Mouse (Mus musculus) frontal cortex, postnatal 25 days (tissue): ENCODE results near the gene Osbpl3.

ENCODE experiments used
- DNase-seq, 2 experiments: peaks; one replicate each; pipeline ENCODE4 v3.0.0; 2022; ENCODE audit warnings: low spot score in 2 of 2

Gene Osbpl3

DNA sequence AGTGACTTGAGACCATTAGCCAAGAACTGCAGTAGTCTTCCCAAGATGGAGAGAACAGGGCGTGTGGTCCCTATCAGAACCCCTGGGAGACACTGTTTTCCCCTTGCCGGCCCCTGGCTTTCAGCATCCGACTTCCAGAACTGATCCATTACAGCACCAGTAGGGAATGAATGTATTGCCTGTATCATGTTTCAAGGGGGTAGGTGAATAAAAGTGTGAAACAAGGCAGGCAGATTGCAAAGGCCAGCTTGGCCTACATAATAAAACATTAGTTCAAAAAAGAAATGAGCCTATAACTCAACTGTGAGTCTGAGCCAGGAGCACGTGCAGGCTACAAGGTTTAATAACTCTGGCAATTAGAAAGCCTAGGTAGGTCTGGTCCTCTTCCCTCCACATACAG is 52.5 kb downstream of the Osbpl3 start:
- no peak for DNase-seq

DNA sequence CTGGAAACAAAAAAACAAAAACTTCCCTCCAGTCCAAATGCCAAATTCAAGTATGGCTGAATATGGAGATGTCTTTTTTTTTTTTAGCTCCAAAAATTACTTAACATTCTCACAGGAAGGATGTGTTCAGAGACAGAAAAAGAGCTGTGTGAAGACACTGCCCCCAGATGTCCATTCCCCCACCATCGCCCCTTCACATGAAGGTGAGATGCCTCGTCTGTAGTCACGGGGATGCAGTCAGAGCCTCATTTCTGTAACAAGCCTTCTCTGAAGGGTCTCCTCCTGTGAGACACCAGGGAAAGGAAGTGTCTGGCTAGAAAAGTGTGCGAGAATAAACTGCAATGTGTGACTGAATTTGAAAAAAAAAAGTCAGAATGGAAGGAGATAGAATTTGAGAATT is 53.1 kb downstream of the Osbpl3 start:
- peak in 1 of 2 experiments; percentile 38 for DNase-seq

DNA sequence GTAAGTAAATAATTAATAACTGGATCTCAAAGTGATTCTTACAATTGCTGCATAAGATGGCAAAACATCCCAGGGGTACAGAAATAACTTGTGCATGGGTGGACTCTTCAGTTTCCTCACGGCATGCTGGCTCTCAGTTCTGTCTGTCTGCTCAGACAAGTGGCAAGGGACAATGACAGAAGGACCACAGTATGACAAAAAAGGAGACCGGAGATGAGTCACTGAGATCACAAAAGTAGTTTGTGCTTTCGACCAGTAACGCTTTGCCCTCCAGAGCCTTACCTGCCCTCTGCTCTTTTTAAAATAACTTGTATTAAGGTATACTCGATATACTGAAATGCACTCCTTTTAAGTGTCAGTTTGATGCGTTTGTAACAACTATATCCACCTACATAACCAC is 55.8 kb downstream of the Osbpl3 start:
- no peak for DNase-seq

DNA sequence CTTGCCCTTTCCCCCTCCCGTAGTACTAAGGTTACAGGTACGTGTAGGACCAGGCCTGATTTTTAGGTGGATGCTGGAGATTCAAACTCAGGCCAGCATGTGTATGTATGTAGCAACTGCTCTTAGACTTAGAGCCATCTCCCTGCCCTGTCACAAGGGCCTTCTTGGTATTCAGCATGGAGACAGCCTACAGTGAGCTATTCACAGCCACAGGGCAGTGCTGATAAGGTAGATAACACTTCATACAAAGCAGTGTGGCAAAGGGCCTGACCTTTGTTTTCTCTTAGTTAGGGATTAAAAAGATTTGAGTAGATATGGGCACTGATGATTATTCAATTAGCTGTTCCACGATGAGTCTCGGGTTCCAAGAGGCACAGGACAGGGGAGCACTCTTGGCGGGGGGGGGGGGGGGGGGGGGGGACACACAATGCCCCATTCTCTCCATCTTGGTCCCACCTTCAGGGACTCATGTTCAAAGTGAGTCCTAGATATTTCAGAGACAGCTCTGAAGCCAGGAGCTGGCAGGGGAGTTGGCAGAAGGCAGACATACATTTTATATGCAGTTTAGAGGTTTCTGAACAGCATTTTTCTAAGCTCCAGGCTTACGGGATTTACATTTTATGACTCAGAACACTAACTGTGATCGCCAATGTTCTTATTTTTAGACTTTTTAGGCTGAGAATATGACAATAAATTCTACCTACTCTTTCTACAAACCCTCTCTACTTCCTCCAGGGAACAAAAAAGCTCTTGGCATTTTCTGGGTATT is 56.4 kb downstream of the Osbpl3 start:
- DNase-seq, result no peak

DNA sequence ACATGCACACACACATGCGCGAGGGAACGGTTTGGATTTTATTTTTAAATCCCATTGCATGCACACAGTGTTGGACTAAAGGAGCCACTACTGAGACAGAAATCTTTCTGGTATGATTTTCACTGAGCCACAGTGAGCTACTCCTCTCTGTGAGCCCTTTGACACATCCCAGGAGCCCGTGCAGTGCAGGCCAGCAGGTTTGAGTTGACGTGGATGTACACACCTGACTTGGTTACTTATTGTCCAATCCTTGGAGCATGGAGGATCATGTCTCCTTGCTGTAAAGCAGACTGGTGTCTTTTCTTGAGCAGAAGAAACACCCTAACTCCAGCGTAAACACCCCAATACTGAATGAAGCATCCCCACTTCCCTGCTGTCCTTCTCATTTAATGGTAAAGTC is 57.7 kb downstream of the Osbpl3 start:
- no peak for DNase-seq

DNA sequence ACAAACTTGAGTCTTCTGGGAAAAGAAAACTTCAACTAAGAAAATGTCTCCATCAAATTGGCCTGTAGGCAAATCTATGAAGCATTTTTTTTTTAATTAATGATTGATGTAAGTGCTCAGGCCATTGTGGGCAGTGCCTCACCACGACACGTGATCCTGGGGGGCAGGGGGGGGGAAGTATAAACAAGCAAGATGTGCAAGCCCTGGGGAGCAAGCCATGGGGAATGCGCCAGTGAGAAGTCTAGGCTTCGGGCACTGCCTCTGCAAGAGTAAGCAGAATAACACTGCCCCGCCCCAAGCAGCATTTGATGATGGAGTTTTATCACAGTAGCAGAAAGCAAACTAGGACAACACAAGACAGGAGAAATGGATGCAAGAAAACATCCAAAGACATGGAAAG is 58.9 kb downstream of the Osbpl3 start:
- DNase-seq, result no peak

DNA sequence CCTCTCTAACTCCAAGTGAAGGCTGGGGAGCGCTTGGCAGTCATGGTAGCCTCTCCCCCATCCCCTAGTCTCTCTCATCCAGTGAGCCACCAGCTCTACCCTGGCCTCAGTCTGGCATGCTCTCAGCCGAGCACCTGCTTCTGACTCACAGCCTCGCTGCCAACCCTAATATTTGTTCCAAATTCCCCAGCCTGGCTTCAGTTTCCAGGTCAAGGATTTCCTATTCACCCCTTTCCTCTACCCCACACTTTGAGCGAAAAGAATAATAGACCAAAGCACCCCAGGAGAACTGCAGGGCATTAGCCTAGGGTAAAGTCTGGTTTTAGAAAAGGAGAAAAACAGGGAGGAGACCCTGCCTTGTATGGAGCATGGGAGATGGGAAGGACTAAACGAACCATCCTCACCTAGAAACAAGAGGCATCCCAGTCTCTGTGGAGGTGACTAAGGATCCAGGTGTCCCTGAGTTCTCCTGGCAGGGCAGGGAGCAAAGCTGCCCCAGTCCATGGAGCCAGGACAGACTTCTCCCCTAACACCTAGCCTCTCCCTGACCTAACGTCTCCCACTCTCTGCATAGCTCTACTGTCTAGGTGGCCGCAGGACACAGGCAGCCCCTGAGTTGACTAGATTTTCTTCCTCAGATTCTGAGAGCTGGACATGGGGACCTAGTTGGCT is 60.2 kb downstream of the Osbpl3 start:
- no peak for DNase-seq

DNA sequence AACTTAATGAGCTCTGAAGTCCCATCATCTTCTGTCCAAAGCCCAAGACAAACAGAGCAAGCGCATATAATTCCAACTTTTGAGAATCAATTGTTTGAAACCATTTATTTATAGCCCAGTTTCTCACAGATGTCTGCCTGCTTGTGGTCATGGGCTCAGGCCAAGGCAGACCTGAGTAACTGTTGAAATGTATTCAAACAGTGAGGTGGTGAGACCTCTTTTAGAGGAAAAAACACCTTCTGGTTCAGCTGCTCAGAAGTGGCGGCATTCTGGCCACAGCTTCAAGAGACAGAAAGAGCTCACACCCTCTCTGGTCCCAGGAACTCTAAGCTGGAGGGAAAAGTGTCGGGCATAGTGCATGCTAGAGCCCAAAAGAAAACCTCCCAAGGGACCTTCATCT is 61.6 kb downstream of the Osbpl3 start:
- DNase-seq, result no peak

DNA sequence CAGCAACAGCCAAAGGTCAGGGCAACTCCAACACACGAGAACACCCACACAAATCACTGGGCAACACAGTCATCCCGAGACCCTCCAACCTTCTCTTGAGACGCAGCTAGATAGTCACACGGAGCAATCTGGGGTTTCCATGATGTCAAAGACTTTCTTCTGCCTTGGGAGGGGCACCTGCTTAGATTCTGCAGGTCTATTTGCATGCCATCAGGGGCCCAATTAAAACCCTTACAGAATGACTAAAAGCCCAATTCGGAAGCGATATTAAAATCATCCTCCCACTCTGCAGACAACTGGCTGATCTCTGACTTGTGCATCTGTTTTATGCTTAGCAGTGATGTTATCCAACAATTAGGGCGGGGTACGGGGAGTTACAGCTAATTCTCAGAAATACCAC is 62.0 kb downstream of the Osbpl3 start:
- DNase-seq, result no peak

DNA sequence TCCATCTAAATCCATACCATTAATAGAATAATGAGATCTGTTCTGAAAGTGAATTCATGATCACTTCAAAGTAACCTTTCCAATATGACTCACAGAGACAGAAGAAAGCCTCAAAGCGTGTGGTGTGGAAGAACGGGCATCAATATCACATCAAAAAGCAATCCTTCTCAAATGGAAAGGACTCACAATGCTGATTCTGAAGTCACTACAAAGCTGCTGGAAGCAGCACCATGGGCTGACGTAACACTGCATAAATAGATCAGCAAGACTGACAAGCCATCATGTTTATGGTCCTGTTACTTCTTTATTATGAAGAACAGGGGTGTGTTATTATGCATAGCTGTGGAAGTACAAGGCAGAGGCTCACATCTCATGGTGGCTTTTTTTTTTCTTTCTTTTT is 64.0 kb downstream of the Osbpl3 start:
- no peak for DNase-seq

DNA sequence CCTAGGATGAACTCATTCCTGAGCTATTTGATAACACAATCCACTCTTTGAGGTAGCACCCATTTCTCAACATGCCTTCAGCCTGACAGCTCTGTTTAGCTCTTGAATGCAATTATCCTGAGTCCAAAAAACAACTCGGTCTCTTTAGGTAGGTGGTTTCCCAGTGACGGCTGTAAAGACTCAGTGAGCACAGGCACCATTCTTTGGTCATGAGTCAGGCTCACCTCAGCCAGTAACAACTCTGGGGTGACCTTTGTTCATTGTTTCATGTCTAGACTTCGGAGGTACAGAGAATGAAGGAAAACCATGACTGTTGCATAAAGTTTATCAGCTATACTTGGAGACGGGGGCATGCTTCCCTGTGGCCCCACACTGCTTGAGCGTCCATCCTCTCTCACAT is 65.7 kb downstream of the Osbpl3 start:
- no peak for DNase-seq

DNA sequence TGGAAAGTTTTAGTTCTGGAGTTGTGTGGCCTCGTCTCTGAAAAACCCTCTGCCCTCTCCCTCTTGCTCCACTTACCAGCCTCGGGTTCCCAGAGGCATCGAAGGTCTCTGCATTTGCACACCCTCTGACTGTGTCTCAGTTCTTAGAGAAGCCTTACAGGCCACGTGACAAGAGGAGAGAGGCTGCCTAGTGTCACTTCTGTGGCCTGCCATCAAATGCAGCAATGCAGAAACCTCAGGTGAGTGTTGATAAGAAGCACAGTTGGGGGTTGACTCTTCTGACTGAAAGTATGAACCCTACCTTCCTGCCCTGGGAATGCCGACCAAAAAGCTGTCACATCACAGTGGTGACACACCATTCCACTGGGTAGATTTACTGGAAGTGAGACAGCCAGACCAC is 68.4 kb downstream of the Osbpl3 start:
- no peak for DNase-seq

DNA sequence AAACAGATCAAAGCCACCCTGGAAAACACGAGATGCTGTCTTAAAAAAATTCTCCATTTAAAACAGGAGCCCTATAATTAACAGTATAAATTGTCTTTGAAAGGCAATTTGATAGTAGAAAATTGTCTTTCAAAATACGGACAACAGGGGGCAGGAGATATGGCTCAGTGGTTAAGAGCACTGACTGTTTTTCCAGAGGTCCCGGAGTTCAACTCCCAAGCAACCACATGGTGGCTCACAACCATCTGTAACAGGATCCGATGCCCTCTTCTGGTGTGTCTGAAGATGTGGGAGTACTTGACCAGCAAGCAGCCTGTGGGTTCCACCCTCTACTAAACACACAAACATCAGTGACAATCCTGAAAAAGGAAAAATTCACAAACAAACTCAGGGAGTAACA is 69.5 kb downstream of the Osbpl3 start:
- no peak for DNase-seq

DNA sequence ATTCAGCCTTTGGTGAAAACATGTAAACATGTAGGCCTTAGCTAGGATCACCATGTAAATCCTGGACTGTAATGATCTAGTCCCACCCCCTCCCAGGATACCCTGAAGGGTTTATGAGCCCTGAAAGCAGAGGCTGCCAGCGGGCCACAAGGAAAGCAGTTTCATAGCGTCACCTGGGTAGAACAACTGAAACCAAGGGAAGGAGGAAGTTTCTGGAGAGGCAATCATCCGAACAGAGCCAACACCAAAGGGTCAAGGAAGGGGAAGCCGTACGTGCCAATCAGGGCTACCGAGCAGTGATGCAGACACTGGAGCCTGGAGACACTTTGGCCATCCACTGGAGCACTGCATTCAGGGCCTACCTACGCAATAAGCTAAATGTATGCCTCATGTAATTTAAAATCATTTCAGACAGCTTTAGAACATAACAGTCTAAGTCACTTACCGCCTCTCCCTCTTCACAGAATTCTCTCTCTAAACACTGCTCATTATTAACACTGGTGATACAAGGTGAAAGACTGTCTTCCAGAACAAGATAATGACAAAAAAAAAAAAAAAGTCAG is 70.5 kb downstream of the Osbpl3 start:
- DNase-seq, result no peak

DNA sequence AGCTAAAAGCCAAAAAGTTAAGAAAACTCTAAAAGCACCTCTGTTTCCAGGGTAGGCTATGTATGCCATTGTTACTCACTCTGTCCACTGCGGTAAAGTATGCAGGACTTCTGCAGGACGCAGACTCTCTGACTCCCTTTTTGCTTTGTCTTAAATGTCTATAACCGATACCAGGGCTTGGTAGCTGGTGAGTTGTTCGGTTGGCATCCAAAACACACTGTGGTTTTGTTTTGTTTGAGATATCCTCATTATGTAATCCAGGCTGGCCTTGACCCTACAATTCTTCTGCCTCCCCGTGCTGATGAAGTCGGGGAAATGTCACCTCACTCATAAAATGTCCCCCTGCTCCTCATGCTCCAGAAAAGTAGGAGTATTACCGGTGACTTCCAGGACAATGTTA is 73.3 kb downstream of the Osbpl3 start:
- no peak for DNase-seq

DNA sequence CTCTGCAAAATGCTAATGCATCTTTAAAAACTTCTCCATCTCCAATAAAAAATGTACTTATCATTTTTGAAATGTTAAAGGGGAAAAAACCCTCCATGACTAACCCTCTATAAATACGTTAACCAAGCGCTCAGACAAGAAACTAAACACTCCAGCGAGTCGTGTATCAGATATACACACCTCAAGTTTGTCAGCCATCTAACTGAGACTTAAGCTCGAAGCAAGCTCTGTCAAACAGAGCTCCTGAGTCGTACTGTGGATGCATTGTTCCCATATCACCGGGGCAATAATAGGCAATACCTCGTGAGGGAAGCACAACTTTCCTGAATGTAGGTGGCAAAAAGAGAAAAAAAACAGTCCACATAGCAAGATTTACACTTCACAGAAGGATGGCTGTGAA is 73.8 kb downstream of the Osbpl3 start:
- DNase-seq, result no peak

DNA sequence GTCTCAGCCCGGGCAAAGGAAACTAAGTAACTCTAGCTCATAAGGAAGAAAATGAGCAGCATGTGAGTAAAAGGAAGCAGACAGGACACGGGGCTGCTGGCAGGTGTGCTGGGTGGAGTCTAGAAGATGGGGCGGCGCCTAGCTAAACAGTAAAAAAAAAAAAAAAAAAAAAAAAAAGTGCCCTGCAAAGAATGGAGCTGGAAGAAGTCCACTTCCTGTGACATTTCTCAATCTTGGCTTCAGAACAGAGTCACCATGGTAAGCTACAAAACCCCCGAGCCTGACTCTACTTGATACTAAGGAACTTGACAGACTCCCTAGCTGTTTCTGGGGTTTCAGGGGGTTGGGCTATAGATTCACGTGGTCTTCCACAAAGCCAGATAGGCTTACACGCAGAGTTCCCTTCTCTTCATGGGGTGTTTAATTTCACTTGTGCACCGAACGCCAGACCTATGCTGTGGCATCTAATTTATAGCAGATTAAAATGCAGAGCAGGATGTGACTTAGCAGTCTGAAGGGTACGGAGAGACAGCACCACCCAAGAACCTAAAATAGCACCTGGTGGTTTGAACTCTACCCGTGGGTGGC is 74.4 kb downstream of the Osbpl3 start:
- DNase-seq, result no peak

DNA sequence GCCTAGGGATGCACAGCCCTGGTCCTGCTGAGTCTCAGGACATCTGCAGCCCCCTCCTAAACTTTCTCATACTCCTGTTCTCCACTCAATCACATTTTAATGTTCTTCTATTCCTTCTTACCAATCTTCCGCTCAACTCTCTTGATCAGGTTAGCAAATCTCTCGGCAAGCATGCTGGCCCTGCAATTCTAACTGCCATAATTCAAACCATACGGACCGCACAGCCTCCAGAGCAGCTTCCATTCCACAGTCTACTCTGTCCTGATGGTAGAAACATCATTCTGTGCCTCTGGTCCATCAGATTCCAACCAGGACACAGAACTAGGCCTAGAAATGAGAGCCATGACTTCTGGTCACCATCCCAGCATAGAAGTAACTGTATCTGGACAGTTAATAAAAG is 76.3 kb downstream of the Osbpl3 start:
- no peak for DNase-seq

DNA sequence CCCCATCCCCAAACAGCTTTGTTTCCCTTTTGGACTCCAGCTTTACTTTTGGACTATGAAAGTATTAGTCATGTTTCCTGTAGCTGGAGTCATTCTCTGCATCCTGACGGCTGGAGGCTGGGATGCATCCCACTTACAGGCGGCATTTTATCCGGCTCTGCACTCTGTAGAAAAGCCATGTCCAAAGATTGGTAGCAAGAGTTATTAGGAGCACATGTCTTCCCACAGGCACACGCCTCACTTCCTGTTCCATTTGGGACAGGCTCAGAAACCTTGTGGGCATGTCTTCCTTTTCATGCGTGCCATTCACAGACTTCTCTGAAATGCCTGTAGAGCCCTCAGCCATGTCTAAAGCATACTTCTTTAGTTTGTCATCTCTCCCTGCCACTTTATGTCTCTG is 76.9 kb downstream of the Osbpl3 start:
- DNase-seq, result no peak

DNA sequence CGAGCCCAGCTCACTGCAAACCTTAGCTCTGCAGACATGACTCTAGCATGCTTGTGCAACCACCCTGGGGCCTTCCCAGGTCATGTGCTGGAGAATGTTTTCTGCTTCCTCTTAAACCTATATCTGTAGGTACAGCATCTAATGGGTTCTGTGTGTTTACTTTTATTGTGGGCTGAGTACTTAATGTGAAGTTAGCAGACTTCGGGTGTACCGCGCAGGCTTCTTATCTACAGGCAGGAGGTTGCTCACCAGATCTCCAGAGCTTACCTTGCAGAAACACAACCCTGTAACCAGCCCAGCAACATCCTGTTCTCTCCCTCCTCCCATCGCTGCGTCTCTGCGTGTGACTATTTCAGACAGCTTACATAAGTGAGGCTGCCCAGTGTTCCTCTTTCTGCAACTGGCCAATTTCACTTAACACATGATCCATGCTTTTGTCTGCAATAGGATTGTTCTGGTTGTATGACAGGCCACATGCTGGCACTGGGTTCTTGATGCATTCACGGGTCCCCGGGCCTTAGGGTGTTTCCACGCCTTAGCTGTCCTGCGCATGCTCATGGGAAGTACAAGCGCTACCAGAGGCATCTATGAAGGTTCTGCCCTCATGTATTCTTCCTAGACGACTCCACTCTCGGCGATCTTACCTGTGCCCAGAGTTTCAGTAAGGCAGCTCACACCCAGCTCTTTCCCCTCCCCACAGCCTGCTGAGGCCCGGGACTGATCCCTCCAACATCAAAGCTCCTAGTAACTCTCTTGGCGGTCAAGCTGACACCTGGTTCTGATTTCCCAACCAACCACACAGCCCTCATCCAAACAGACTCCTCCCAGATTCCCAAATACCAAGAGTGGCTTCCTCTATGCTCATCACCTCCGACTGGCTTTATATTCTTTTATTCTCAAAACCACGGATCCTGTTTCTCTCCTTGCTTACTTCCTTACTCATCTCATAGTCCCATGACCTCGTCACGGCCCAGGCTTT is 78.0 kb downstream of the Osbpl3 start:
- DNase-seq, result no peak

DNA sequence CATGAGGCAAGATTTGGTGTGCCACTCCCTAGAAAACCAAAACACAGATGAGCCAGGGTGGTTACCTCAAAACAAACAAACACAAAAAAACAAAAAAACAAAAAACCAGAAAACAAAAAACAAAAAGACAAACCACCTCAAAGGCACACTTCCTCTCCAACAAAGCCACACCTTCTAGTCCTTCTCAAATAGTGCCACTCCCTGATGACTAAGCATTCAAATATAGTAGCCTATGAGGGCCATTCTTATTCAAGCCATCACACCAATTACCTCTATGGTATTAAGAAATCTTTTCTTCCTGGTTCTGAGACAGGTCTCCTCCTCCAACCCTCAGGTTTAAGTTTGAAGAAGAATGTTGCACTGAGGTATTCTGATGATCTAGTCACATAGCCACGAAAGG is 79.3 kb downstream of the Osbpl3 start:
- DNase-seq, result no peak
